Mouse (Mus musculus): Measurements from ENCODE around the gene Ranbp17. TPM values are rescaled to one million over a fixed set of nuclear protein-coding genes. Genes with fewer than 3 reads are reported as not detected.

Gene Ranbp17
- polyA plus RNA-seq, 1 experiment from 2014 or later = not detected

DNA sequence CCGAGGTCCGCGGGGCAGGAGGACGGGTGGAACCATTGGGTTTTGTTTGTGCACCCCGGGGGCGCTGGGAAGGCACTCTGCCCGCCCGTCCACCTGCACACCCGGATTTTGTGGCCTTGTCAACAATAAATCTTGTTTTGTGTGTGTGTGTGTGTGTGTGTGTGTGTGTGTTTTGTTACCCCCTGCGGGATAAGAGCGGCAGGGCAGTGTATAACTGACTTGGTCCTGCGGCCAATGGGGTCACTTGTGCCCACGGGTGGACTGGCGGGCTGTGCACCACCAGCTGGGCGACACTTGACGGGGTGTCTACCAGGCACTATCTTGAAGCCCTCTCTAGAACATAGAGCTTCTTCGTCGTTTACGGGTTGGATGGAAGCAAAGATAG lies 311.9 kb downstream of the Ranbp17 start:
- Histone ChIP-seq H3K27ac (no peak overlapping the region), H3K79me2 (ENCODE audit: inconsistent target) (no peaks in the 10 kb centered on the region), H3K36me3 (ENCODE audit: inconsistent target) (no peaks in the 10 kb centered on the region), H3K4me3 (ENCODE audit: inconsistent target) (no peak overlapping the region)
- whole genome bisulfite sequencing (ENCODE audit: missing documents) = 8% methylated on average over 19 of the region's 19 CpGs

- Histone ChIP-seq H3K4me3 (ENCODE audit: inconsistent target) (no peak overlapping the region), H3K36me3 (ENCODE audit: inconsistent target) (no peaks in the 10 kb centered on the region), H3K79me2 (ENCODE audit: inconsistent target) (no peaks in the 10 kb centered on the region), H3K27ac (no peak overlapping the region)
- 3% methylated on average over 75 of the region's 76 CpGs for WGBS (ENCODE audit: missing documents)
These were observed 312.6 kb downstream of the Ranbp17 start for GRCm38 (mm10) chr11:33200764-33201625.

GRCm38 (mm10) chr11:33199906-33200763 lies 313.4 kb downstream of the Ranbp17 start:
- 2% methylated on average over 39 of the region's 45 CpGs for WGBS (ENCODE audit: missing documents)
- Histone ChIP-seq H3K27ac (no peak overlapping the region), H3K4me3 (ENCODE audit: inconsistent target) (no peak overlapping the region), H3K79me2 (ENCODE audit: inconsistent target) (no peaks in the 10 kb centered on the region), H3K36me3 (ENCODE audit: inconsistent target) (no peaks in the 10 kb centered on the region)

DNA sequence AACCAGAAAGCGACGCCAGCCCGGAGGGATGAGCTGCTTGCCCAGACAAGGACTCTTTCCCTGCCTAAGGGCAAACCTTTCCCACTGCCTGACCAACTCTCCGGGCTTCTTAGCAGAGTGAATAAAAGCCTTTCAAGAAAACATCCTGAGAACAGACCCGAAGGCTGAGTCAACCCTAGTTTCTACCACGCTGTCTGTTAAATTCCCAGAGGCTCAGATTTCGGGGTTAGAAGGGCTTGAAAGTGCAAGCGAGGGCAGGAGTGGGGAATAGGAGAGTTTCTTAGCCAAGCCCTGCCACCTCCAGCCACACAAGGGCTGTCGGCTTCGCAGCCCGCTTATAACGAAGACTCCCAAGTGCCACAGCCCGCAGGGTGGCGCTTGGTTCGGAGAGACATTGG lies 314.4 kb downstream of the Ranbp17 start:
- Histone ChIP-seq H3K36me3 (ENCODE audit: inconsistent target) (no peaks in the 10 kb centered on the region), H3K27ac (no peak overlapping the region), H3K4me3 (ENCODE audit: inconsistent target) (no peak overlapping the region), H3K79me2 (ENCODE audit: inconsistent target) (no peaks in the 10 kb centered on the region)
- 18% methylated on average over 15 of the region's 15 CpGs for WGBS (ENCODE audit: missing documents)

GRCm38 (mm10) chr11:33198351-33199116 lies 315.0 kb downstream of the Ranbp17 start:
- Histone ChIP-seq H3K79me2 (ENCODE audit: inconsistent target) (no peaks in the 10 kb centered on the region), H3K36me3 (ENCODE audit: inconsistent target) (no peaks in the 10 kb centered on the region)
- WGBS (ENCODE audit: missing documents) = 40% methylated on average over 22 of the region's 22 CpGs

DNA sequence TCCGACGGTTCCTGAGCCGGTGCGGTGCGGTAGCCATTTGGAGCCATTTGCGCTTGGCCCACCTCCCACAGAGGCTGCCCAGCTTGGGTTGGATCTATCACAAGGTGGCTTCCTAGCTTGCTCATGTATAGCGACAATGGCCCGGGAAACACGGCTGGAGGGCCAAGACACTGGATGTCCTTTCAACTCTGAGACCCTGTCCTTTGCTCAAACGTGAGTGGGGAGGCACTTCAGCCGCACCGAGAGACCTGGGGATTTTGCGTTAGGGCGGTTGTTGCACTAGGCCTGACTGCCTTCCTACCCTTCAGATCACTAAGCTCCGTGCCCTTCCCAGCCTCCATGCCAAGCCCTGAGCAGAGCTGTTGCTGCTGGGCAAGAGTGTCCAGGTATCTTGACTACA lies 315.9 kb downstream of the Ranbp17 start:
- 38% methylated on average over 15 of the region's 15 CpGs for WGBS (ENCODE audit: missing documents)
- Histone ChIP-seq H3K27ac (no peak overlapping the region), H3K4me3 (ENCODE audit: inconsistent target) (no peak overlapping the region), H3K36me3 (ENCODE audit: inconsistent target) (no peaks in the 10 kb centered on the region), H3K79me2 (ENCODE audit: inconsistent target) (no peaks in the 10 kb centered on the region)

More at GRCm38 (mm10) chr11:33198351-33199116, 315.0 kb downstream of the Ranbp17 start:
- Histone ChIP-seq H3K4me3 (ENCODE audit: inconsistent target) (no peak overlapping the region), H3K27ac (no peak overlapping the region)

GRCm38 (mm10) chr11:33197133-33197514 lies 316.4 kb downstream of the Ranbp17 start:
- Histone ChIP-seq H3K4me3 (ENCODE audit: inconsistent target) (no peak overlapping the region), H3K27ac (no peak overlapping the region), H3K79me2 (ENCODE audit: inconsistent target) (no peaks in the 10 kb centered on the region), H3K36me3 (ENCODE audit: inconsistent target) (no peaks in the 10 kb centered on the region)
- 40% methylated on average over 13 of the region's 13 CpGs for WGBS (ENCODE audit: missing documents)

- no peaks in the 10 kb centered on the region for H3K36me3 ChIP-seq (ENCODE audit: inconsistent target)
- WGBS (ENCODE audit: missing documents) = 20% methylated on average over 23 of the region's 24 CpGs
- H3K4me3 ChIP-seq (ENCODE audit: inconsistent target) = no peak overlapping the region
- H3K79me2 ChIP-seq (ENCODE audit: inconsistent target) = no peaks in the 10 kb centered on the region
- no peak overlapping the region for H3K27ac ChIP-seq
These were observed 317.0 kb downstream of the Ranbp17 start for GRCm38 (mm10) chr11:33196447-33197132.

GRCm38 (mm10) chr11:33195531-33196446 lies 317.8 kb downstream of the Ranbp17 start:
- no peak overlapping the region for H3K27ac ChIP-seq
- no peak overlapping the region for H3K4me3 ChIP-seq (ENCODE audit: inconsistent target)
- H3K36me3 ChIP-seq (ENCODE audit: inconsistent target) = no peaks in the 10 kb centered on the region
- 13% methylated on average over 25 of the region's 25 CpGs for WGBS (ENCODE audit: missing documents)
- H3K79me2 ChIP-seq (ENCODE audit: inconsistent target) = no peaks in the 10 kb centered on the region

- H3K79me2 ChIP-seq (ENCODE audit: inconsistent target) = no peaks in the 10 kb centered on the region
- 58% methylated on average over 7 of the region's 7 CpGs for WGBS (ENCODE audit: missing documents)
- H3K4me3 ChIP-seq (ENCODE audit: inconsistent target) = no peak overlapping the region
- no peaks in the 10 kb centered on the region for H3K36me3 ChIP-seq (ENCODE audit: inconsistent target)
- no peak overlapping the region for H3K27ac ChIP-seq
These were observed 318.5 kb downstream of the Ranbp17 start for GRCm38 (mm10) chr11:33195061-33195460.

DNA sequence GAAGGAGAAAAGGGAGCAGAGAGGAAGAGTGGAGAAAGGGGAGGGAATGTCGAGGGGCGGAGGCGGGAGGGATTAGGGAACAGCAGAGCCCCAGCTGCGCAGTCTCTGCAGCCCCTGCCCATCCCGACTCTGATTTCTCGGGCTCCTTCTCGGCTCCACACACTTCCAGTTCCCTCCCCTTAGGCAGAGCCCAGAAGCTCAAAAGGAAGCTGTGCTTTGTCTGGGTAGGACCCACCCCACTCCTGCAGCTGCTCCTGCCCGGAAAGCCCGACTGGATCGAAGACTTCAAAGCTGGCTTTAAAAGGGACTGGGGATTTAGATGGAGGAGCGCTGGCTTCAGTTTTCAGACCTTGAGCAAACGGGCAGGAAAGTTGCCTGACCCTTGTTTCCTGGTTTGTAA lies 319.9 kb downstream of the Ranbp17 start:
- Histone ChIP-seq H3K4me3 (ENCODE audit: inconsistent target) (no peak overlapping the region), H3K79me2 (ENCODE audit: inconsistent target) (no peaks in the 10 kb centered on the region), H3K27ac (no peak overlapping the region), H3K36me3 (ENCODE audit: inconsistent target) (no peaks in the 10 kb centered on the region)
- 15% methylated on average over 12 of the region's 12 CpGs for WGBS (ENCODE audit: missing documents)

DNA sequence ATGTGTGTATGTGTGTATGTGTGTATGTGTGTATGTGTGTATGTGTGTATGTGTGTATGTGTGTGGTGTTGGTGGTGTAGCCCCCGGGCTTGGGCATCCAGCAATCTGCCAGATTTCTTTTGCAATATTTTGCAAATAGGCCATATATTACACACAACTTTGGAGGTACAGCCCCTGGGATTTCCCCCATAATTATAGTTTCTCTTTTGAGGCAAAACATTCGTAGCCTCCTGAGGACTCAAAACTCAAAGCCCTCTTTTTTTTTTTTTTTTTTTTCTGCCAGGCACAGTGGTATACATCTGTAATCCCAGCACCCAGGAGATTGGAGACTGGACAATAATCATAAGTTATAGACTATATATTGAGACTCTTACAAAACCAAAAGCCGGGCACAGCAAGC lies 331.7 kb downstream of the Ranbp17 start:
- WGBS (ENCODE audit: missing documents) = 60% methylated on average over 2 of the region's 3 CpGs
- Histone ChIP-seq H3K79me2 (ENCODE audit: inconsistent target) (no peaks in the 10 kb centered on the region), H3K36me3 (ENCODE audit: inconsistent target) (no peaks in the 10 kb centered on the region), H3K4me3 (ENCODE audit: inconsistent target) (no peak overlapping the region), H3K27ac (no peak overlapping the region)

DNA sequence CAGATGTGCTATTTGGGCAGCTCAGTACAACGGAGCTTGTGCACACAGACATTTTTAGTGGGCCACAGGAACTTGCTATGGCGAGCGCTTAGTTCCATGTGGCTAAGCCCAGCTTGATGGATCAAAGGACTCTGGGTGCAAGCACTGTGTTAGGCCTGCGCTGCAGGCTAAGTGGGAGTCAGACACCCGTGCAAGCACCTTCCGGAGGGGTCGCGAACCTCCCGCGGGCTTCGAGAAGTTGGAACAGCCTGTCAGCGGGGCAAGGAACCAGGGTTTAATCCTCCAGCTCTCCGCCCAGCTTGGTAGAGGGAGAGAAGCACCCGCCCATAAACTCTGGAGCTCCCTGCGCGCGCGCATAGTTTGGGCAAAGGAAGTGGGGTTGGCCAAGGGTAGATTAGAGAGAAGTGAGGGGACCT lies 332.8 kb downstream of the Ranbp17 start:
- Histone ChIP-seq H3K79me2 (ENCODE audit: inconsistent target) (no peaks in the 10 kb centered on the region), H3K36me3 (ENCODE audit: inconsistent target) (no peaks in the 10 kb centered on the region), H3K4me3 (ENCODE audit: inconsistent target) (no peak overlapping the region), H3K27ac (no peak overlapping the region)
- 18% methylated on average over 18 of the region's 18 CpGs for WGBS (ENCODE audit: missing documents)
